Comparison of ENCODE assay signal across 16 mouse cellular contexts in genomic region chrX:135984539-135985260, GRCm38 (mm10). TPM values are rescaled to one million over a fixed set of nuclear protein-coding genes. Genes with fewer than 3 reads are reported as not detected.
DNase-seq lines count a peak whose midpoint lies in the region; ATAC-seq lines count a peak whose summit lies in the region.
"Had no signal": no experiment of that assay in that cellular context is flagged by ENCODE, and none has a peak within 500 bp of the region (broad histone marks: within the 10 kb centered on the region; RNA-seq: fewer than 3 reads in every experiment).

No protein-coding gene starts in this region.

- H3K9me3 ChIP-seq in midbrain, embryonic 10.5 days (replicated peaks): no peaks in the 10 kb centered on the region
- H3K9me3 ChIP-seq: embryonic facial prominence, embryonic 12.5 days; heart, embryonic 13.5 days; kidney, embryonic 15.5 days; liver, embryonic 13.5 days had no signal

- peaks cover 8% of the 10 kb centered on the region for H3K4me1 ChIP-seq in midbrain, embryonic 10.5 days
- H3K4me1 ChIP-seq: embryonic facial prominence, embryonic 12.5 days; heart, embryonic 13.5 days; kidney, embryonic 15.5 days; liver, embryonic 13.5 days had no signal

- 66% methylated on average over 6 of the region's 6 CpGs for WGBS in midbrain, embryonic 10.5 days

- ATAC-seq in activated CD4-positive, CD25-positive, alpha-beta regulatory T cell, adult 4 months: no peak

- DNase-seq in layer of hippocampus, adult 18-20 months (ENCODE audit: low spot score in 2 of 2): peak; percentile 19 to 44
- DNase-seq in layer of hippocampus, adult 9-10 months (ENCODE audit: low spot score): no peak
- DNase-seq in right cerebral cortex, adult 2 months (ENCODE audit: low spot score in 2 of 2): peak; percentile 27 to 30
- DNase-seq in right cerebral cortex, postnatal 14 days: no peak
- no peak for DNase-seq in midbrain, embryonic 10.5 days (ENCODE audit: low spot score)
- DNase-seq in telencephalon, adult 2 months (ENCODE audit: low read depth, low spot score): peak; percentile 56
- no peak for DNase-seq in kidney, adult 8-10 months
- DNase-seq: cerebellum, adult 11 months; liver, embryonic 13.5 days; lung, postnatal 14 days; right cerebral cortex, postnatal 25 days had no signal

- H3K27me3 ChIP-seq in midbrain, embryonic 10.5 days (ENCODE audit: low read depth, poor library complexity, severe bottlenecking): peaks cover 5% of the 10 kb centered on the region
- H3K27me3 ChIP-seq: embryonic facial prominence, embryonic 12.5 days; heart, embryonic 13.5 days; liver, embryonic 13.5 days had no signal

- H3K36me3 ChIP-seq in midbrain, embryonic 10.5 days: no peaks in the 10 kb centered on the region
- H3K36me3 ChIP-seq: embryonic facial prominence, embryonic 12.5 days; heart, embryonic 13.5 days; liver, embryonic 13.5 days had no signal

- H3K27ac ChIP-seq in midbrain, embryonic 10.5 days (replicated peaks): peak overlapping the region; percentile 42
- H3K27ac ChIP-seq: embryonic facial prominence, embryonic 12.5 days; heart, embryonic 13.5 days; kidney, embryonic 15.5 days; liver, embryonic 13.5 days had no signal

- no peak overlapping the region for H3K4me3 ChIP-seq in midbrain, embryonic 10.5 days
- H3K4me3 ChIP-seq: embryonic facial prominence, embryonic 12.5 days; heart, embryonic 13.5 days; kidney, embryonic 15.5 days; liver, embryonic 13.5 days had no signal

RNA-seq across cellular contexts. Expression of gene Arxes2, which starts 8.9 kb away (rescaled TPM):
- total RNA-seq in layer of hippocampus, adult 18-20 months (2021): 10 to 100 TPM; 53.9 to 72.7 TPM
- polyA plus RNA-seq in midbrain, embryonic 10.5 days (2016; fragmentation: Nextera tagmentation; extraction: Ambion mirVana): 117 TPM in 2 replicates
- polyA plus RNA-seq in activated CD4-positive, CD25-positive, alpha-beta regulatory T cell, adult 4 months (2017; shearing (Covaris generic)): 1 to 10 TPM; 5.1 to 6.0 TPM
- total RNA-seq: MEL had no signal

RNA-seq across cellular contexts. Expression of gene Arxes1, which starts 48.5 kb away (rescaled TPM):
- 10 to 100 TPM; 32.9 to 39.6 TPM for total RNA-seq in layer of hippocampus, adult 18-20 months (2021)
- 41.6 and 45.7 TPM in 2 replicates for polyA plus RNA-seq in midbrain, embryonic 10.5 days (2016; fragmentation: Nextera tagmentation; extraction: Ambion mirVana)
- polyA plus RNA-seq in activated CD4-positive, CD25-positive, alpha-beta regulatory T cell, adult 4 months (2017; shearing (Covaris generic)): not detected
- total RNA-seq: MEL had no signal

Comparison
In these comparisons a context has a peak if more than half of its experiments do, and no peak if none do; other contexts are left out.
1. DNase-seq: peak in layer of hippocampus, adult 18-20 months (2 of 2), right cerebral cortex, adult 2 months (2 of 2) and telencephalon, adult 2 months (single experiment); none in layer of hippocampus, adult 9-10 months (single experiment), right cerebral cortex, postnatal 14 days (single experiment), midbrain, embryonic 10.5 days (single experiment) and kidney, adult 8-10 months (0 of 2).
2. RNA of gene Arxes2, which starts 8.9 kb away (polyA plus RNA-seq): 117 TPM in midbrain, embryonic 10.5 days; 5.1 to 6.0 TPM in activated CD4-positive, CD25-positive, alpha-beta regulatory T cell, adult 4 months; every median in the first group is over 10 times any median in the second.
3. RNA of gene Arxes1, which starts 48.5 kb away (polyA plus RNA-seq): 41.6 to 45.7 TPM in midbrain, embryonic 10.5 days; not detected in activated CD4-positive, CD25-positive, alpha-beta regulatory T cell, adult 4 months; every median in the first group is over 10 times any median in the second.